Mouse (Mus musculus): Measurements from ENCODE around the gene Serpinb9c.
"Not testable (repeated sequence)": the region's sequence is repeated elsewhere in the genome, so short reads cannot be mapped to it uniquely, and the experiment has no call there.

Gene Serpinb9c

DNA sequence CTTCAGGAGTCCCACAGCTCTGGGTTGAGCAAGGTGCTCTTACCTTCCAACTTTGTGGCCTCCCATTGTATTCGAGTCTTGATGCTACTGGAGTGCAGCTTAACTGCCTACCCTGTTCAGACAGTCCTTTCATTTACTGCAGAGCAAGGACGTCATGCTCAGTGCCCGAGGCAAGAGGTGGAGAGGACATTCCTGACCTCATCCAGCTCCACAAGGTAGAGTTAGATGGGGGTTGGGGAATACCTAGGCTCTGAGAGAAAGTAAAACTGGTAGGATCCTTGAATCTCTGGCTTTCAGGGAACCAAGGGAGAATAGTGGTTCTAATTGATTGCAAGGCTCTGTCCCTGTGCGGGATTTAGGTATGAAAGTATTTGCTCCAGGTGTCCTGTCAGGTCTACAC is at the start of gene Serpinb9c:
Serpinb9c (minus strand) TSS at position 101 of the 400 bp plus-strand sequence.
- DNase-seq (ENCODE audit: low spot score) = no peak

DNA sequence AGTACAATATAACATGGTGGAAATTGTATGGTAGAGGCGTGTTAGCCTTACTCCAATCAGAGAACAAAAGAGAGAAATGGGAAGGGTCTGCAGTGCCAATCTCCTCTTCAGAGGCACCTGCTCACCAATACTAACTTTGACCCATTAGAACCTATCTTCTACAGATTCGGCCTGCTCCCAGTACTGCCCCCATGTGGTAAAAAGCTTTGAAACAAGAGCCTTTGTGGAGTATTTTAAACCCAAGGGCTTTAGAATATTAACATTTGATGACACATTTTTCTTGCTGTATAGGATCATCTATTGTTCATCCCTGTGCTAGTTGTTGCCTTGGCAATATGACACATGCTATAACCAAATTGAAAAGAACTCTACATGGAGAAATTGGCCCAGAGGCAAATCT is 40.2 kb upstream of the Serpinb9c start:
- DNase-seq (ENCODE audit: low spot score) = no peak

DNA sequence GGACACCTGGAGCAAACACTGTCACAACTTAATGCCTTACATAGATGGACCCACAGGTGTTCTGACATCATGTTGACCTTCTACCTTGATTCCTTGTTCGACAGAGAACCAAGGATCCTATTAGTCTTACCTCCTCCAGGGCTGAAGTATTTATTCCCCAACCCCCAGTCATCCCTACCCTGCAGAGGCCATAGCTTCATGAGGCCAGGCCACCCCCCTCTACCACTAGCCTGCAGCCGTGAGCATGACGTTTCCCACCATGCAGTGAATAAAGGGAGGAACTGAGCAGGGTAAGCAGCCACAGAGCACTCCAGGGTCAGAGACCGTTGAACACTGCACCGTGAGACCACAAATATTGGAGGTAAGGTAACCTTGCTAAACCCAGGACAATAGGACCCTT is 33.1 kb upstream of the Serpinb9c start, which contains the start of gene Serpinb9d:
Serpinb9d (plus strand) TSS at position 301 of the 400 bp plus-strand sequence.
- no peak for DNase-seq (ENCODE audit: low spot score)

DNA sequence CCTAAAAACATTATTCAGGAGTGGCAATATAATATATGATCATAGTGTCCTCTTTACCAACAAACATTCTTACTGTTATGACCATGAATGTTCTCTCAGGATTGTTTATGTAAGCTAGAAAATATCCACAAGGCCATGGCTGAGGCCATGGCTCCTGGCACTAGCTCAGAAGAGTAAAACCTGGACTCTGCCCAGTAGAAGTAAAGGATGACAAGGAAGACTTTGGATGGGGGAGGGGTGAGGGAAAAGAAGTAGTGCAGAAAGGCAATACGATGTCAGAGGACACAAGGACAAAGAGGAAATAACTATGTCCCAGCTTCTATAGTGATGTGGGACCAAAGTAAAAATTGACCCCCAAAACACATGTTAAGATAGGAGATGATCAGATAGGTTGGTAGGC is 30.9 kb upstream of the Serpinb9c start:
- DNase-seq (ENCODE audit: low spot score) = not testable (repeated sequence)

DNA sequence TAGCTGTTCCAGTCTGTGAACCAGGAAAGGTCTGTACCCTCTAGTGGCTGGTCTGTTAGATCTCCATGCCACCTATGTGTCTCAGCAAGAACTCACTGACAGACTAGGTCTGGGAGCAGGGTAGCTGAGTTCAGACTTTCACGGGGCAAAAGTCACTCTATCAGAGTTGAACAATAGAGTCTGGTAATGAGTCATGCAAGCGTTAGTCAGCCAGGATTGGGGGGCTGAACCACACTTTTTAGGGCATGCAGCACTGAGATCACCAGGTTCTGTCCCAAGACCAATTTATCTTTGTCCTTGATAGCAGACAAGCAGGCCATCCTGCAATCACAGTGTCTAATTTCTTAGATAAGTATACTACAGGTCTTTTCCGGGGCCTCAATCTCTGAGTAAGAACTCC is 18.1 kb downstream of the Serpinb9c start:
- no peak for DNase-seq (ENCODE audit: low spot score)

DNA sequence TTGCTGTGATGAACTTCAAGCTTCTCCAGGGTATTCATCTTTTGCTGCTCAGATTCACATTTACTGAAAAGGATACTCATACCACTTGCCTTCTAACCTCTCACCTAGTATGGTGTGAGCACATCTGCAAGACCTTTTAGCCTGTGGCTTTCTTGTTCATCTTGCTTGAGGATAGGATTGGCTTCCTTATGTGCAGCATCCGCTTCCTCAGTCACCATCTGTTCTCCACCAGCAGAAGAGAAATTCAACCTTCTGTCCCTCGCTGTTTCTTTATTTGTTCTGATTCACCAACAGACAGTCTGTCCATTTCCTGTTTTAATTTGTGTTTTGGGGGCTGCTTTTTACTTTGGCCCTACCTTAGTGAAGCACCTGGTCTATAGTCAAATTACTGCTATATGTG is 21.8 kb downstream of the Serpinb9c start:
- no peak for DNase-seq (ENCODE audit: low spot score)

DNA sequence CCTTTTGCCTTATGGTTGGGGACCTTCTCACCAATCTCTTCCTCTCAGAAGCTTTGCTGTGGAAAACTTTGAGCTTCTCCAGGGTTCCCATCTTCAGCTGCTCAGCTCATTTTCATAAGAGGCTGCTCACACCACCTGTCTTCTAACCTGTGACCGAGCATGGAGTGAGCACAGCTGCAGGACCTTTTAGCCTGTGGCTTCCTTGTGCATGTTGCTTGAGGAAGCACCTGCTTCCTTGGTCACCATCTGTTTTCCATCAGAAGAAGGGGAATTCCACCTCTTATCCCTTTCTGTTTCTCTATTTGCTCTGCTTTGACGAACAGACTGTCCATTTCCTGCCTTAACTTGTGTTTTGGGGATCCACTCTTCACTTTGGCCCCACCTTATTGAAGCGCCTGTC is 46.5 kb downstream of the Serpinb9c start:
- no peak for DNase-seq (ENCODE audit: low spot score)

DNA sequence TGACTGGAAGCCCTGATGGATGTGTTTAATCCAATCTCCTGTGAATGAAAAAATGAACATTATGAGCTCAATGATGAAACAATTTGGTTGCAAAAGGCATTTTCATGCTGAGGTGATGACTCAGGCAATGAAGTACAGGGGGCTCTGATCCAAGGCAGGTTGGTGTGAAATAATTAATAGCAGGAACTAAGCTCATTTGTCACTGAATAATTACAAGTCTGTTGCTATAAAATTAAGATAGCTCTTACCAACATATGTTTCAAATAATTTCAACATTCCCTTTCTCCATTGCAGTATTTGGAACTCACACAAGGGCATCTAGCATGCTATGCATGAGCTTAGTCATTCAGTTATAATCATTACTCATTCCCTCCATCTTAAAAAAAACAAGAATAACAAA is 53.9 kb downstream of the Serpinb9c start:
- no peak for DNase-seq (ENCODE audit: low spot score)

All from c-Kit-positive CD71-positive TER-119-positive erythroid progenitor cells, embryonic 14.5 days (primary cell).